Mouse (Mus musculus): ENCODE data around the gene Mocs2.

DNA sequence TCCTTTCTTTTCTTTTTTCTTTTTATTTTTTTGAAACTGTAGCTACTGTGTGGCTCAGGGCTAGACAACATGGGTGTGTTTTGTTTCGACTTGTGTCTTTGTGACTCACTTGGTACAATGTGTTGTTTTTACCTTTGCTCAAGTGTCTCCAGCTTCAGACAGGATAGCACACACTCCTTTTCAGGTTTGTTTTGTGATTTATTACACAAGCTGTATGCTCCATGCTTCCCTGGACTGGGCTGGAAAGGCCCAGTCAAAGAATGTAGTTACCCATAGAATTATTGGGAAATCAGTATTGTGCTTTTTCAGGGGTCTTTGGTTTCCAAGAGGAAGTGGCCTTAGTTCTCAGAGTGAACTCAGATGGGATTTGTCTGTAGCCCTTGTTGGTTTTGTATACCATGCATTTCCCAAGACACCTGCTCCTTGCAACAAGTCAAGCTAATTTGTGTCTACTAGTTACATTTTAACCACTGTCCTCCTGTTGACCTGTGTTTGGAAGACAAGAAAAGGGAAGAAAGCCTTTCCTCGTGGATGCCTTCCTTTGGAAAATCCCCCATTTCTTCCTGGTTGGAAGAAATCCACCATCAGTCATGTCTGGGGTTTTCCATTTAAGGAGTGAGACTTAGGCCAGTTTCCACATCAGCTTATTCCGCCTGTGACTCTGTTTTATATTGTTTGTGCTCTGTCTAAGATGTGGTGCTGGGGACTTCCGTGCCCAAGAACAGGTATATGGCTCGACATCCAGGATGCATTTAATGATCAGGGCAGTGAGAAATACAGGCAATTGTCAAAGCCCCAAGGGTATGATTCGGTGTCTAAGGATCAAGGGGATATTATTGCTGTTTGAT, 34.5 kb downstream of the Mocs2 start:
- TF ChIP-seq CTCF (IDR thresholded peaks at IDR 0.05; ENCODE audit: insufficient read depth, low read length) (no peak), POLR2A (IDR thresholded peaks at IDR 0.05; ENCODE audit: borderline replicate concordance, extremely low read depth, low read depth, low read length) (no peak)
